Mouse (Mus musculus) kidney, adult 2 months (tissue): Measurements from ENCODE around the gene Serinc3. TPM values are rescaled to one million over a fixed set of nuclear protein-coding genes. Genes with fewer than 3 reads are reported as not detected.

Source experiments
- DNase-seq: peaks from one replicate; pipeline ENCODE4 v3.0.0; 2021
- H3K27ac ChIP-seq: fragments of 200-500 bp; 2 replicates; pipeline ENCODE4 v1.5.1; 2012; ENCODE audit warnings: low read depth, low read length, control low read depth, inconsistent platforms; ENCODE audit not compliant: insufficient read depth
- H3K27me3 ChIP-seq: fragments of 200-500 bp; replicated peaks from 2 replicates; pipeline ENCODE4 v1.6.1; 2012; ENCODE audit warnings: mild to moderate bottlenecking, moderate library complexity, low read length, inconsistent platforms; ENCODE audit not compliant: control insufficient read depth, insufficient read depth
- H3K36me3 ChIP-seq: fragments of 200-500 bp; 2 replicates; pipeline ENCODE4 v1.6.1; 2012; ENCODE audit warnings: mild to moderate bottlenecking, moderate library complexity, low read length, inconsistent platforms; ENCODE audit not compliant: control insufficient read depth, insufficient read depth
- H3K4me1 ChIP-seq: fragments of 200-500 bp; 2 replicates; pipeline ENCODE4 v1.6.1; 2011; ENCODE audit warnings: low read length; ENCODE audit not compliant: control insufficient read depth, insufficient read depth
- H3K4me3 ChIP-seq: fragments of 200-500 bp; 2 replicates; pipeline ENCODE4 v1.5.1; 2011; ENCODE audit warnings: mild to moderate bottlenecking, low read depth, low read length, control low read depth; ENCODE audit not compliant: insufficient read depth
- CTCF ChIP-seq: fragments of 200-500 bp; conservative IDR thresholded peaks from 2 replicates; pipeline ENCODE4 v1.5.1; 2011; ENCODE audit warnings: low read depth, mild to moderate bottlenecking, control low read depth, low read length, moderate library complexity, mixed read lengths; ENCODE audit not compliant: insufficient read depth, insufficient read length
- POLR2A ChIP-seq: fragments of 200-500 bp; IDR thresholded peaks from one replicate; pipeline ENCODE4 v1.6.1; 2011; ENCODE audit warnings: low read depth, low read length, control low read depth
- WGBS: fragments of 180-500 bp; shearing (Covaris S2); methylation state at CpG from one replicate; pipeline ENCODE4 v1.1.7; 2018; 5-methylcytosine and 5-hydroxymethylcytosine counted together
- polyA plus RNA-seq: library from polyadenylated mRNA; depleted of rRNA; stranded (reverse); fragments of >200 nt; gene quantifications from 2 replicates; pipeline ENCODE4 v1.2.3, GENCODE M21; 2012

Serinc3 gene
- polyA plus RNA-seq, 1 experiment, result 357 TPM

DNA sequence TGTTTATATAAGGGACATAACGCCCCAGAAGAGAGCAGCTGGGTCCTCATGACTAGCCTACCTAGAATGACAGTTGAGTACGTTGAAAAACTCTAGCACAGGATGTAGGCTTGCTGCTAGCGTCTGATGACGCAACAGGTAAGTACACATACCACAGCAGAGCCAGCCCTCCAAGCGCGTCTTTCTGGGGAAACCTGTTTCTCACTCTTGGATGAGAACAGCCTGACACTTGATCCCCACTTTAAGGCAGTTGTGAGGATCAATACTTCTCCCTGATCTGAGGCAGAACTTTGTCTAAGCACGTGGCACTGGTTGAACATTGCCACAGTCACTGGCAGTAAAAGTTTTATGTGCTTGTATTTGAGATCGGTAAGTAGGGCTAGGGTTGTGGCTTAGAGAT lies 24.5 kb downstream of the Serinc3 start:
- peaks cover 23% of the 10 kb centered on the region for H3K36me3 ChIP-seq
- H3K27me3 ChIP-seq, result no peaks in the 10 kb centered on the region
- no peak for DNase-seq
- H3K4me1 ChIP-seq, result no peaks in the 10 kb centered on the region
- H3K27ac ChIP-seq, result no peak overlapping the region
- WGBS, result 83% methylated on average over 8 of the region's 8 CpGs
- no peak overlapping the region for H3K4me3 ChIP-seq
- TF ChIP-seq CTCF (no peak), POLR2A (no peak)

DNA sequence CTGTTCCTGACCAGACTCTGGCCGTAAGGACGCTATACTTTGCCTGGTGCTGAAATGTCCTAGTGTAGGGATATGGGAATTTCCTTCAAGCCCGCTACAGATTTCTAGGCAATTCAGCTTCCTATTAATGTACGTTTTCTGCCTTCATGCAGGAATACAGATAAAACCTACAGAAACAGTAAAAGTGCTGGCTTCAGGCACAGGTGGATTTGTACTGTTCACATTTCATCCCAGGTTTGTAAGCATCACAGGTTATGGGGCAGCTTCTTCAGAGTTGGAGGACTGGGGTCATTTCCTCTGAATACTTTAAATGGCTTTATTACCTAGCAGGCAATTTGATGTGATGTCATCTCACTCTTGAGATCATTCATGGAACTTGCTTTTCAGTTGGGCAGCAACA lies 27.1 kb downstream of the Serinc3 start:
- no peak for DNase-seq
- WGBS, result 95% methylated on average over 4 of the region's 4 CpGs

GRCm38 (mm10) chr2:163617232-163617863 lies 27.6 kb downstream of the Serinc3 start:
- no peaks in the 10 kb centered on the region for H3K27me3 ChIP-seq
- no peak for DNase-seq
- no peaks in the 10 kb centered on the region for H3K4me1 ChIP-seq
- no peak for TF ChIP-seq CTCF
- H3K27ac ChIP-seq, result no peak overlapping the region
- no peak overlapping the region for H3K4me3 ChIP-seq
- WGBS, result 87% methylated on average over 3 of the region's 3 CpGs
- peaks cover 16% of the 10 kb centered on the region for H3K36me3 ChIP-seq

More for the DNA sequence above, 27.1 kb downstream of the Serinc3 start:
- TF ChIP-seq CTCF (no peak), POLR2A (no peak)
- H3K4me3 ChIP-seq, result no peak overlapping the region
- H3K36me3 ChIP-seq, result peaks cover 16% of the 10 kb centered on the region
- no peaks in the 10 kb centered on the region for H3K27me3 ChIP-seq
- H3K4me1 ChIP-seq, result no peaks in the 10 kb centered on the region
- no peak overlapping the region for H3K27ac ChIP-seq

DNA sequence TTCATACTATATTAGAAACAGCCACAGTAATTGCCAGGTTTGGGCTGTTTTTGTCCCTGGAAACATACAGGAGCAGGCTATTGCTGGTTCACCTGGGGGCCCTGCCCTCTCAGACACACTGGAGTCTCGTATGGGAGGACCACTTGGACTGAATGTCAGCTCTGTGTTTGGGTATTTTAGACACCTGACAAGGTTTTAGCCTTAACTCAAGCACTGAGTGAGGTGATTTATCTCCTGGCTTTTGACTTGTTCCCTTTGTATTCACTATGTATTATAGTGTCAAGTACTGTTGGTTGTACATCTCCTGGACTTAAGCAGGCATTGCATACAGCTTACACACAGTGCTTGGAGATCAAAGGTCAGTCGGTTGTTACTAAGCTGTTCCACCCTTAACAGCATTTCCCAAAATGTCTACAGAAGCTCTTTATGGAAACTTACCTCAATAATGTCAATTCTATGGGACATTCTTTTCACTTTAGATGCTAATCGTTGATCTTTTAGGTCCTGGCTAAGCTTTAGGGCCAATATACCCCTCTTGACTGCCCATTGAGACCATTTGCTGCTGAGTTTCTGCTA lies 28.2 kb downstream of the Serinc3 start:
- peaks cover 16% of the 10 kb centered on the region for H3K36me3 ChIP-seq
- DNase-seq, result no peak
- WGBS, result 76% methylated on average over 3 of the region's 3 CpGs

GRCm38 (mm10) chr2:163615906-163616651 lies 28.9 kb downstream of the Serinc3 start:
- TF ChIP-seq POLR2A, result no peak
- no peak for TF ChIP-seq CTCF
- no peak for DNase-seq
- H3K27me3 ChIP-seq, result no peaks in the 10 kb centered on the region
- H3K4me1 ChIP-seq, result no peaks in the 10 kb centered on the region
- H3K4me3 ChIP-seq, result no peak overlapping the region
- no peak overlapping the region for H3K27ac ChIP-seq
- H3K36me3 ChIP-seq, result peaks cover 12% of the 10 kb centered on the region
- 84% methylated on average over 4 of the region's 4 CpGs for WGBS

More for the DNA sequence above, 28.2 kb downstream of the Serinc3 start:
- Histone ChIP-seq H3K4me1 (no peaks in the 10 kb centered on the region), H3K27ac (no peak overlapping the region), H3K27me3 (no peaks in the 10 kb centered on the region), H3K4me3 (no peak overlapping the region)
- TF ChIP-seq CTCF (no peak), POLR2A (no peak)

- Histone ChIP-seq H3K27ac (no peak overlapping the region), H3K36me3 (peaks cover 10% of the 10 kb centered on the region), H3K27me3 (no peaks in the 10 kb centered on the region), H3K4me1 (no peaks in the 10 kb centered on the region), H3K4me3 (no peak overlapping the region)
- TF ChIP-seq CTCF, result no peak
- TF ChIP-seq POLR2A, result no peak
- 87% methylated on average over 9 of the region's 9 CpGs for WGBS
- DNase-seq, result no peak
Measured at GRCm38 (mm10) chr2:163615401-163615800, 29.5 kb downstream of the Serinc3 start.

DNA sequence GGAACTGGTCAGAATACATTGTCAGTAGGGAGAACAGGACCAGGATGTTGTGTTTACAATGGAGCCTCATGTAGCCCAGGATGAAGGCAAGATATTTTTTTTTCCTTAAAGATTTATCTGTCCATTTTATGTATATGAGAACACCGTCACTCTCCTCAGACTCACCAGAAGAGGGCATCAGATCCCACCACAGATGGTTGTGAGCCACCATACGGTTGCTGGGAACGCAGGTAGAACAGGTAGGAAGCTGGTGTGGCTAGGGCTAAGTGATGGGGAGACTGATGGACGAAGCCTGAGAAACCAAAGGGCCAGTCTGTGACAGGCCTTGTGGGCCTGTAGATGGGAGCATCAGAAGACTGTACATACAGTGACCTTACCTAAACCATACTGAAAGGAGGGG lies 30.9 kb downstream of the Serinc3 start:
- Histone ChIP-seq H3K4me3 (no peak overlapping the region), H3K36me3 (peaks cover 3% of the 10 kb centered on the region; the same call in 1 of the 2 replicates), H3K27ac (no peak overlapping the region), H3K27me3 (no peaks in the 10 kb centered on the region), H3K4me1 (no peaks in the 10 kb centered on the region)
- no peak for DNase-seq
- 98% methylated on average over 4 of the region's 4 CpGs for WGBS
- TF ChIP-seq CTCF (no peak), POLR2A (no peak)
